Mouse (Mus musculus) forebrain, embryonic 11.5 days (tissue): ENCODE results near the gene Pla2g4e. TPM values are rescaled to one million over a fixed set of nuclear protein-coding genes. Genes with fewer than 3 reads are reported as not detected.

Experiments
- ATAC-seq: fragments of 200-750 bp; cut with Nextera tagmentation; replicated peaks from 2 replicates; pipeline ENCODE4 v1.8.0; 2017; ENCODE audit warnings: moderate TSS enrichment; ENCODE audit not compliant: low FRiP score
- DNase-seq: peaks from one replicate; pipeline ENCODE4 v3.0.0-alpha.2; 2017; ENCODE audit warnings: low spot score
- H3K27ac ChIP-seq: fragments of 300-500 bp; sonication (generic); 2 replicates; pipeline ENCODE4 v1.5.1; 2014; ENCODE audit warnings: low read depth, low read length
- H3K27me3 ChIP-seq: fragments of 300-500 bp; sonication (generic); 2 replicates; pipeline ENCODE4 v1.6.1; 2014; ENCODE audit warnings: mild to moderate bottlenecking, low read length, mixed read lengths; ENCODE audit not compliant: control insufficient read depth, insufficient read depth
- H3K36me3 ChIP-seq: fragments of 300-500 bp; sonication (generic); 2 replicates; pipeline ENCODE4 v1.6.1; 2014; ENCODE audit warnings: mild to moderate bottlenecking, low read length, moderate library complexity, mixed read lengths; ENCODE audit not compliant: control insufficient read depth, insufficient read depth
- H3K4me1 ChIP-seq: fragments of 300-500 bp; sonication (generic); replicated peaks from 2 replicates; pipeline ENCODE4 v1.6.1; 2014; ENCODE audit warnings: low read length, mixed read lengths; ENCODE audit not compliant: control insufficient read depth, insufficient read depth
- H3K4me2 ChIP-seq: fragments of 300-500 bp; sonication (generic); 2 replicates; pipeline ENCODE4 v1.6.1; 2014; ENCODE audit warnings: low read depth, mild to moderate bottlenecking, low read length, moderate library complexity, mixed read lengths; ENCODE audit not compliant: severe bottlenecking
- H3K4me3 ChIP-seq: fragments of 300-500 bp; sonication (generic); 2 replicates; pipeline ENCODE4 v1.5.1; 2014; ENCODE audit warnings: low read depth, low read length
- H3K9ac ChIP-seq: fragments of 300-500 bp; sonication (generic); 2 replicates; pipeline ENCODE4 v1.6.1; 2014; ENCODE audit warnings: low read length
- H3K9me3 ChIP-seq: fragments of 300-500 bp; sonication (generic); 2 replicates; pipeline ENCODE4 v1.6.1; 2016; ENCODE audit warnings: low read length, mixed read lengths; ENCODE audit not compliant: control insufficient read depth
- WGBS: fragments of 180-500 bp; shearing (Covaris S2); extraction: QIAGEN DNeasy Blood & Tissue Kit; methylation state at CpG from one replicate; pipeline ENCODE4 v1.1.7; 2014; 5-methylcytosine and 5-hydroxymethylcytosine counted together
- polyA plus RNA-seq: library from polyadenylated mRNA; unstranded; fragments of >200 nt; fragmentation: Nextera tagmentation; extraction: Ambion mirVana; gene quantifications from 2 replicates; pipeline ENCODE4 v1.2.1, GENCODE M21; 2014

Pla2g4e gene
- polyA plus RNA-seq, 1 experiment from 2014 or later = 0.09 TPM

GRCm38 (mm10) chr2:120128611-120129051 lies 116.5 kb downstream of the Pla2g4e start:
- no peaks in the 10 kb centered on the region for H3K27me3 ChIP-seq
- no peak overlapping the region for H3K9ac ChIP-seq
- no peaks in the 10 kb centered on the region for H3K36me3 ChIP-seq
- no peak overlapping the region for H3K4me2 ChIP-seq
- 57% methylated on average over 1 of the region's 1 CpGs for WGBS
- no peak overlapping the region for H3K4me3 ChIP-seq
- no peaks in the 10 kb centered on the region for H3K9me3 ChIP-seq
- H3K4me1 ChIP-seq = no peaks in the 10 kb centered on the region
- DNase-seq (no peak), ATAC-seq (no peak)
- no peak overlapping the region for H3K27ac ChIP-seq

GRCm38 (mm10) chr2:120128011-120128410 lies 117.1 kb downstream of the Pla2g4e start:
- no peak overlapping the region for H3K4me3 ChIP-seq
- H3K9me3 ChIP-seq = no peaks in the 10 kb centered on the region
- H3K36me3 ChIP-seq = no peaks in the 10 kb centered on the region
- no peak overlapping the region for H3K4me2 ChIP-seq
- H3K4me1 ChIP-seq = no peaks in the 10 kb centered on the region
- ATAC-seq (no peak), DNase-seq (no peak)
- H3K27ac ChIP-seq = no peak overlapping the region
- H3K27me3 ChIP-seq = no peaks in the 10 kb centered on the region
- H3K9ac ChIP-seq = no peak overlapping the region

- Histone ChIP-seq H3K36me3 (no peaks in the 10 kb centered on the region), H3K4me2 (no peak overlapping the region), H3K27ac (no peak overlapping the region), H3K27me3 (no peaks in the 10 kb centered on the region), H3K9me3 (no peaks in the 10 kb centered on the region), H3K4me1 (no peaks in the 10 kb centered on the region; the same call in 1 of the 2 replicates), H3K4me3 (no peak overlapping the region), H3K9ac (no peak overlapping the region)
- WGBS = 86% methylated on average over 1 of the region's 1 CpGs
- ATAC-seq (no peak), DNase-seq (no peak)
Observed at GRCm38 (mm10) chr2:120126901-120127300, 118.2 kb downstream of the Pla2g4e start.

GRCm38 (mm10) chr2:120126408-120126807 lies 118.7 kb downstream of the Pla2g4e start:
- no peak for ATAC-seq
- 91% methylated on average over 4 of the region's 4 CpGs for WGBS
- H3K9me3 ChIP-seq = no peaks in the 10 kb centered on the region
- H3K4me3 ChIP-seq = no peak overlapping the region
- DNase-seq = no peak
- no peak overlapping the region for H3K9ac ChIP-seq
- no peaks in the 10 kb centered on the region for H3K36me3 ChIP-seq
- no peaks in the 10 kb centered on the region; the same call in 1 of the 2 replicates for H3K4me1 ChIP-seq
- H3K27me3 ChIP-seq = no peaks in the 10 kb centered on the region
- no peak overlapping the region for H3K27ac ChIP-seq
- H3K4me2 ChIP-seq = no peak overlapping the region

- no peaks in the 10 kb centered on the region for H3K27me3 ChIP-seq
- H3K27ac ChIP-seq = no peak overlapping the region
- H3K4me1 ChIP-seq = no peaks in the 10 kb centered on the region; the same call in 1 of the 2 replicates
- 97% methylated on average over 1 of the region's 1 CpGs for WGBS
- H3K9ac ChIP-seq = no peak overlapping the region
- no peak overlapping the region for H3K4me2 ChIP-seq
- no peaks in the 10 kb centered on the region for H3K9me3 ChIP-seq
- no peak overlapping the region for H3K4me3 ChIP-seq
- ATAC-seq (no peak), DNase-seq (no peak)
- no peaks in the 10 kb centered on the region for H3K36me3 ChIP-seq
Observed at GRCm38 (mm10) chr2:120125461-120125860, 119.7 kb downstream of the Pla2g4e start.

GRCm38 (mm10) chr2:120124946-120125345 lies 120.2 kb downstream of the Pla2g4e start:
- no peaks in the 10 kb centered on the region for H3K27me3 ChIP-seq
- no peaks in the 10 kb centered on the region for H3K9me3 ChIP-seq
- H3K36me3 ChIP-seq = no peaks in the 10 kb centered on the region
- 85% methylated on average over 2 of the region's 2 CpGs for WGBS
- H3K4me2 ChIP-seq = no peak overlapping the region
- no peaks in the 10 kb centered on the region; the same call in 1 of the 2 replicates for H3K4me1 ChIP-seq
- DNase-seq (no peak), ATAC-seq (no peak)
- H3K27ac ChIP-seq = no peak overlapping the region
- H3K9ac ChIP-seq = no peak overlapping the region
- H3K4me3 ChIP-seq = no peak overlapping the region

- Histone ChIP-seq H3K4me1 (no peaks in the 10 kb centered on the region; the same call in 1 of the 2 replicates), H3K4me2 (no peak overlapping the region), H3K9ac (no peak overlapping the region), H3K4me3 (no peak overlapping the region), H3K27ac (no peak overlapping the region), H3K36me3 (no peaks in the 10 kb centered on the region), H3K9me3 (no peaks in the 10 kb centered on the region), H3K27me3 (no peaks in the 10 kb centered on the region)
- DNase-seq (no peak), ATAC-seq (no peak)
- WGBS = 43% methylated on average over 1 of the region's 1 CpGs
Observed at GRCm38 (mm10) chr2:120124096-120124495, 121.0 kb downstream of the Pla2g4e start.

- no peaks in the 10 kb centered on the region for H3K36me3 ChIP-seq
- WGBS = 93% methylated on average over 6 of the region's 6 CpGs
- ATAC-seq (no peak), DNase-seq (no peak)
- no peak overlapping the region for H3K4me3 ChIP-seq
- H3K4me1 ChIP-seq = no peaks in the 10 kb centered on the region; the same call in 1 of the 2 replicates
- no peaks in the 10 kb centered on the region for H3K9me3 ChIP-seq
- H3K4me2 ChIP-seq = no peak overlapping the region
- no peak overlapping the region for H3K27ac ChIP-seq
- no peaks in the 10 kb centered on the region for H3K27me3 ChIP-seq
- no peak overlapping the region for H3K9ac ChIP-seq
Observed at GRCm38 (mm10) chr2:120122983-120123382, 122.2 kb downstream of the Pla2g4e start.

- Histone ChIP-seq H3K36me3 (no peaks in the 10 kb centered on the region), H3K4me2 (no peak overlapping the region), H3K27me3 (no peaks in the 10 kb centered on the region), H3K27ac (no peak overlapping the region), H3K4me1 (no peaks in the 10 kb centered on the region; the same call in 1 of the 2 replicates), H3K4me3 (no peak overlapping the region), H3K9me3 (no peaks in the 10 kb centered on the region), H3K9ac (no peak overlapping the region)
- ATAC-seq (no peak), DNase-seq (no peak)
- 84% methylated on average over 6 of the region's 6 CpGs for WGBS
Observed at GRCm38 (mm10) chr2:120117346-120117745, 127.8 kb downstream of the Pla2g4e start.
